Mouse (Mus musculus) lung, postnatal 10 days (tissue): ENCODE results near the gene Lias.

Experiments
- DNase-seq: peaks from one replicate; pipeline ENCODE4 v3.0.0; 2021

Gene Lias

DNA sequence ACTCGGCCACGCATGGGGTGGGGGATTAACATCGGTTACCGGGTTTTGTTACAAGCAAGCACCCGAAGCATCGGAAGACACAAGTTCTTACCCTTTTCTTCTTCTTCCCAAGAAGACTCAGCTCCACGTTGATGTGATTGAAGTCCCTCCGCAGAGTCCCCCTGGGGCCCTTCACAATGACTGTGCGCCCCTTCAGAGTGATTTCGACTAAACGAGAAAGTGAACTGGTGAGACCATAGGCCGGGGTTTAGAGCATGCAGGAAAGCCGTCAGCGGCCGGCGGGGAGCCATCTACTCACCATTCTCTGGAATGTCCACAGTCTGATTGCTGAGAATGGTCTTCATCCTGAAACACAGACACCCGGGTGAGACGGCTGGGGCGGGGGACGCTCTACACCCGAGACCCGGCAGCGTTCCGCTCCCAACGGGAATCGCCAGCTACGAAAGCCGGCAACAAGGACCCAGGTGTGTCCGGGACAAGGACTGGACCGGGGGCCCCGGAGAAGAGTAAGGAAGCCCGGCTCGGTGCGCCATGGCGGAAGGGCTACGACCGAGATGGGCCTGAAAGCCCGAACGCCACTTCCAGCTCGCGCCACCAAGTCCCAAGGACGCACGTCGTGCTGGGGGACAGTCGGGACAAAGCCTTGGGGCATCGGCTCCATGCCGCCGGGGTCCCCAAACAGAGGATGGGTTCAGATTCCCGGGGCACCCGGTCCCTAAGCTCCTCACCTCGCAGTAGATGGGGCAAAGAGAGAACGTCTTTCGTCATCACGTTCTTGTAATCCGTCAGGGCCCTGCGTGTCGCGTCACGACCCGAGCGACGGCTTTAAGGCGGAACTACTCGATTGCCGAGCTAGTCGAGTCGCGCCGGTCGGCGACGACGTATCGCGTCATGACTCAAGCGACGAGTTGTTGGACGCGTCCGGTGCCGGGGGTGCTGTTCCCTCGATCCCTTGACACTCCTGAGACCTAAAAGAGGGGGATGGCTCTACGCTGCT lies at the start of gene Lias, which contains the start of gene Rpl9:
Gene Lias, plus strand, starts transcription at position 850 of the 997 bp plus-strand sequence.
Gene Rpl9, minus strand, starts transcription at position 797 of the 997 bp plus-strand sequence.
- DNase-seq: peak; percentile 99

DNA sequence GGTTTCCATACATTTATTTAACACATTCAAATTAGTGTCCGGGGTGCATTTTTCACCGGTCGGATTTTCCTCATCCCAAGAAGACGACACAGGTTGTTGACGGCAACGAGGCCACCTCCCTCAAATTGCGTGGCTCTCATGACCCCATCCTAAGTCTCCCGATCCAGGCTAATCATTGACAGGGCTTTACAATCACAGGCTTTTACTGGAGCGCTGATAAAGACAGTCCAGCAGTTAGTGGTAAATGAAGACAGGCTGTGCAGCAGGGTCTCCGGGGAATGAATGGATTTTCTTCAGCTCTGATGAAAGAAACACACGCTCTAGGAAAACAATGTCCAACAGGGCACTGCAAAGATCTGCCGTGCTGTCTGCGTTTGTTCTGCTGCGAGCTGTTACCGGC lies 43.1 kb upstream of the Lias start, which contains the start of gene Klb:
Gene Klb, plus strand, starts transcription at position 147 of the 400 bp plus-strand sequence.
- no peak for DNase-seq

DNA sequence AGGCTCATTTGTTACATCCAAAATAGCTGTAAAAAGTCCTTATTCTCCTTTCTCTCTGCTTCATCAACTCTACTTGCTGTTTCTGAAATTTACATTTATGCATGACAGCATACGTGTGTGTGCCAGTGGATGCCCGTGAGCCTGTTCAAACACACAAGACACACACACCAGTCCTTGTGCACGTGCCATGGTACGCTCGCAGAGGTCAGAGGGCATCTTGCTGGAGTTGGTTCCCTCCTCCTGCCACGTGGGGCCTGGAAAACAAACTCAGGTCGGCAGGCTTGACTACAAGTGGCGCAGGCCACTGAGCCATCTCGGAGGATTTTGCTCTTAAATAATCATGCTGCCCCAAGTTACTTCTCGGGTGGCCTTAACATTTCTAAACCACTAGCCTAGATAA lies 40.8 kb upstream of the Lias start:
- no peak for DNase-seq

DNA sequence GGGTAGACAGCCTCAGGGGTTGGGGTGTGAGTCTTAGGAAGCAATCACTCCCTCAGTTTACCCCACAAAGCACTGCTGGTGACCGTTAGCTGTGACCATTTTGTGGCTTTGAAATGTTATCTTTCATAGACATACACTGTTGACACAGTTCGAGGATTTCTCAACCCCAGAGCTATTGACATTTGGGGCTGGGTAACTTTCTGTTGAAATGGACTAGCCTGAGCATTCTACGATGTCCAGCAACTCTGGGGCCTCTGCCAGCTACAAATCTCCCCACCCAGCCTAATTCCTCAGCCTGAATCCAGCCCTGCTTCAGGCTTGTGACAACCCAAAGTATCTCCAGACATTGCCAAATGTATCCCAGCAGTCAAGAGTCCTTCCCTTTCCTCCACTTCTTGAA lies 37.2 kb upstream of the Lias start:
- DNase-seq: peak; percentile 5

DNA sequence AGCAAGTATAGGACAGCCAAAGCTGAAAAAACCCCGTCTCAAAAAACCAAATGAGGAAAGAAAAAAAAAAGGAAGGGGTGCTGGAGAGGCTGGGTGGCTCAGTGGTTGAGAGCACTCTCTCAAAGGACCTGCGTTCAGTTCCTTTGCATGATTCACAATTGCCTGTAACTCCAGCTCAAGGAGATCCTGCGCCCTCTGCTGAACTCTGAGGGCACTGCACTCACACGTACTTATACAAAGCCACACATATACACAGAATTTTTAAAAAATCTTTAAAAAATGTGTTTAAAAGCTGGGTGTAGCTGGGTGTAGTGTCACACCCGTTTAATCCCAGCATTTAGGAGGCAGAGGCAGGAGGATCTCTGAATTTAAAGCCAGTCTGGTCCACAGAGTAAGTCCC lies 36.3 kb upstream of the Lias start:
- DNase-seq: no peak

DNA sequence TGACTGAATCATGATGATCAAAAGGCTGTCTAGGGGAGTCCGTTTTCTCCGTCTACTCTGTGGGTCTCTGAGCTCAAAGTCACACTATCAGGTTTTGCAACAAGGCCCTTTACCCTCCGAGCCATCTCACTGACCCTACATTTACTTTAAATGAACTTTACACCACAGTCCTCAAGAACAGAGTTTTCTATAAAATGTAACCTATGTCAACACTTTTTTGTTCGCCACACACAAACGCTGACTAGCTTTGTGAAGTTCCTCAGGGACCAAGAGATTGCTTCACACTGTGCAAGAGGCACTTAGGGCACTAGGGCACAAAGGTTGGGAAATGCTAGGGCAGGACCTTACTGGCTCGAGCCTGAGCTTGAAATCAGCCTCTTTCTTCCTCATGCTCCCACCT lies 34.4 kb upstream of the Lias start:
- DNase-seq: peak; percentile 58

DNA sequence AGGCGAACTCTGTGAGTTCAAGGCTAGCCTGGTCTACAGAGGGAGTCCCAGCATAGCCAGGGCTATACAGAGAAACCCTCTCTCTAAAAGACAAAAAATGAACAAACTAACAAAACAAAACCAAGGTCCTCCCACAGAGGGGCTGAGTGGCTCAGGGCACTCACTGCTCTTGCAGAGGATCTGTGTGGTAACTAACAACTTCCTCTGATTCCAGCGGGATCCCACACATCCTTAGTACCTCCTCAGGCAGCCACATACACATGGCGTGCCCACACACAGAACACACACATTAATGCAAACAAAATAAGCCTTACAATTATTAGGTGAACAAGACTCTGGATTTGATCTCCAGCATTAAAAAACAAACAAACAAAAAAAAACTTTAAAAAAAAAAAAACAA lies 33.5 kb upstream of the Lias start:
- DNase-seq: no peak

DNA sequence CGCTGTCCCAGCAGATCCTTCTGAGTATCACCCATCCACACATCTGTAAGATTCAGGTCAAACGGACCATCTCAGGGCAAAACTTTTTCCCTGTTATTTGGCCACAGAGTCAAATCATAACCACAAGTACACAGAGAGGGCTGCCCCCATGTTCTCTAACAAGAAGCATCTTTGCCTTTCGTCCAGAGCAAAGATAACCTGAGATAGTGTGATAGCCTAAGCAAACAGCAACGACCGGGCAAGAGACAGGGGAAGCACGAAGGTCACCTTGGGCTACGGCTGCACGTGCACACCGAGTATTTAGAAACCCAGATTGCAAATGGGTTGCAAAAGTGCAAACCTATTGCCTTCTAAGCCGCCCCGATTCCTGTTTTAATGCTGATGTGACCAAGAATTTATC lies 23.5 kb upstream of the Lias start:
- DNase-seq: no peak

DNA sequence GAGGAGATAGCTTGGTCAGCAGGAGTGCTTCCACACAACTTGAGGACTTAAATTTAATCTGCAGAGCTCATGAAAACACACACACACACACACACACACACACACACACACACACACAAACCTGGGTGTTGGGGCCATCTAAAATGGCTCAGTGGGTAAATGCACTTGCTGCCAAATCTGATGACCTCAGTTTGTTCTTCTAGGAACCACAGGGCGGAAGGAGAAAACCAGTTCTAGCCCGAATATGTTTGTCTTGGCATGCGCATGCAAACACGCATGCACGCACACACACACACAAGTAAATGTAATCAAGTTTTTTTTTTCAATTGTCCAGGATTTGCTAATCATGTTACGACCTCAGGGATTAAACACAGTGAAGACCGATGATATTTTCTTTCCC lies 19.7 kb upstream of the Lias start:
- DNase-seq: no peak

DNA sequence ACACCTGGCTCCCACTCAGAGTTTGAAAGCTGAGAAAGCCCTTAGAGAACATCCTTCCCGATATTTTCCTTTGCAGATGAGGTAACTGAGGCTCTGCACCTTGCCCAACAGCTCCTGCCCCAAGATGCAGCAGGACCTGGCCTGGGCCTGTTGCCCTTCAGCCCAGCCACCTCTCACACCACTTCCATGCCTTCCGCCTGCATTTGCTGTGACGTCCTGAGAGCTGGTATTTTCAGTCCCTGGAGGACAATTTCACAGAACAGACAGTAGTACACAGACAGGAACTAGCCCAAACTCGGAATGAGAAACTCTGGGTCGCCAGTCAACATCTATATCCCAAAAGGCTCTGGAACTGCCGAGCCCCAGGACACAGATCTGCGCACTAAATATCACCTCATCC lies 16.6 kb upstream of the Lias start:
- no peak for DNase-seq

DNA sequence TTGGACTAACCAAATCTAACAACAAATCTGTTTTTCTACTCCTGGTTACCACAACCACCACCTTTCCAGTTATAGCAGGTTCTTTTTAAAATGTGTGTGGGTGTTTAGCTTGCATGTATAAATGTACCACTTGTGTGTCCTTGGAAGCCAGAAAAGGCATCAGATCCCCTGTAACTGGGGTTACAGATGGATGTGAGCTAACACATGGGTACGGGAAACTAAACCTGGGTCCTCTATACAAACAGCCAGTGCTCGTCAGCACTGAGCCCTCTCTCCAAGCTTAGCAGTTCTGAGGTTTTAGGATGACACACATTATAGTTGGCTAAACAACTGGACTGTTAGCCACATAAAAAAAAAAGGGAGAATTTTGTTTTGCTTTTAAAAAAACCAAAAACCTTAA lies 5.6 kb upstream of the Lias start:
- DNase-seq: no peak

DNA sequence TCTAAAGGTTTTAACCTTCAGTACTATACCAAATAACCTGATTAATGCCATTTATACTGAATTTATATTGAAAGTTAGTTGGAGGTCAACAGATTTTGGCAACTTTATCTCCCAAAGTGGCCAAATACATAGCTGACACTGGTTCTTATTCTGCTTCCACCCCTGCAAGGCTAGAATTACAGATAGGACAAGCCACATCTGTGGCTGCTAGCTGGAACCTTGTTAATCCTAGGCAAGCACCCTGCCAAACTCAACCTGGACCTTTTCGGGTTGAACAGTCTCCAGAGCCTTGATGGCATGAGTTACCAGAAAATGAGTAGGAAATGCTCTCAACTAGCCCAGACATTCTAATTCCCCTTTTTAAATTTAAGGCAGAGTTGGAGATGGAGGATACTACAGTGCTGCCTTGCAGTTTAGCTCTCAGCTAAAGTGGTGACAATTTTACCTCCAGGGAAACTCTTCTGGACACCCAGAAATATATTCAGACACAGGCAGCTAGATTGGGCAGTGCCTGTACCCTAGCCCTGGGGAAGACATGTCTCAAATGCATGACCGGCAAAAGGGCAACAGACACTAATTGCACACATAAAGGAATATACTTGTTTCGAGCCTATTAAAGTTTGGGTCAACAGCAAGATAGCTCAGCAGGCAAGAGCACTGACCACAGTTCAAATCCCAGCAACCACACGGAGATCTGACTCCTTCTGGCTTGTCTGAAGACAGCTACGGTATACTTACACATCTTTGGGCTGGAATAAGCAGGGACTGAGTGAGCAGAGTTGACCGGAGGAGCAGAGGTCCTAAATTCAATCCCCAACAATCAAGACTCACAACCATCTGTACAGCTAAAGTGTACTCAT lies 4.1 kb upstream of the Lias start:
- DNase-seq: no peak

DNA sequence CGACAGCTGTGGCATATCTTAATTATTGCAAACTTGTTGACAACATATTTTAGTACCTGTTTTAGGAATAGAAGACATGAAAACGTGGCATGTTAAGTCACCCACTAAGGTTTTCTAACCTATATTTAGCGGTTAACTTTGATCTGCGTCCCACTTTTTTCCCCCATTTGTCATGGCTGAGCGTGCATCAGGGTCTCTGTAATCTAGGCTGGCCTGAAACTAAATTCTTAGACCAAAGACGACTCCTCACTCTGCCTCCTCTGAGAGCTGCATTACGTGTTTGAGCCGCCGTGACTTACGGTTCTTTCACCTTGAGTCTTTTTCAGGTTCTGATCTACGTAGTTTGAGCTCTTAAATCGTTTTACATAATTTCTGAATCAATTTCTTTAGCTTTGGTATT lies 456 bp downstream of the Lias start:
- peak; percentile 10 for DNase-seq

DNA sequence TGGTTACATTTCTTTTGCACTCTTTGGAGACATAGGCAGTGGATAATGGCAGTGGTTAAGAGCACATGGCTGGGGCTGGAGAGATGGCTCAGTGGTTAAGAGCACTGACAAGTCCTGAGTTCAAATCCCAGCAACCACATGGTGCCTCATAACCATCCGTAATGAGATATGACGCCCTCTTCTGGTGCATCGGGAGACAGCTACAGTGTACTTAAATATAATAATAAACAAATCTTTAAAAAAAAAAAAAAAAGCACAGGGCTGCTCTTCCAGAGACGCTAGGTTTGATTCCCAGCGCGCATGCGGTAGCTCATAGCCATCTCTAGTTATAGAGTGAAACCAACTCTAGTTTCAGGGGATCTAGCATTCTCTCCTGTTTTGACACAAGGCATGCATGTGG lies 3.1 kb downstream of the Lias start:
- no peak for DNase-seq

DNA sequence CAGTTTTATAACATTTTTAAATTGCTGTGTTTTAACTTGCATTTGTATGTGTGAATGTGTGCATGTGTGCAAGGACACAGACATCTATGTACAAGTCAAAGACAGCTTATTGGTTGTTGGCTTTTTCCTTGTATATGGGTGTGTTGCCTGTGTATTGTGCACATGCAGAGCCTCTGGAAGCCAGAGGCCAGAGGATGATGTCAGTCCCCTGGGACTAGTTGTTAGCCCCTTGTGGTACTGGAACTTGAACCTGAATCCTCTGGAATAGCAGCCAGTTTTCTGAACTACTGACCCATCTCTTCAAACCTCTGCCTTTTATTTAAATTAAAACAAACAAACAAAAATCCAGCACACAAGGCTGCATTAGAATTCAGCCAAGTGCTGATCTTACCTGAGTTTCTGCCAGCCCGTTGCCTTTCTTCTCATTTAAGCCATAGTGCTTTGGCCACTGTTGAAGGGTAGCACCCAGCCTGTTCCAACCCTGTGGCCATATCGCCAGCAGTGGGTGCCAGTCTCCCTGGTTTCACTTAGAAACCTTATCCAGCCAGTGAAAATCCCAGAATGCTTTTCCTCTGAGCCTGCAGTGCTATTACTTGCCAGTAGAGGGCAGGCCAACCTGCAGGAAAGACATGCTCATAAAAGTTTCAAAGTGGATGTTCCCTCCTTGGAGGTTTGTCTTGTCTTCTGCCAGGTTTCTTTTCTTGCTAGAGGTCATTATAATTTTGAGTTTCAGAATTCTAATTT lies 10.1 kb downstream of the Lias start:
- DNase-seq: peak; percentile 91

DNA sequence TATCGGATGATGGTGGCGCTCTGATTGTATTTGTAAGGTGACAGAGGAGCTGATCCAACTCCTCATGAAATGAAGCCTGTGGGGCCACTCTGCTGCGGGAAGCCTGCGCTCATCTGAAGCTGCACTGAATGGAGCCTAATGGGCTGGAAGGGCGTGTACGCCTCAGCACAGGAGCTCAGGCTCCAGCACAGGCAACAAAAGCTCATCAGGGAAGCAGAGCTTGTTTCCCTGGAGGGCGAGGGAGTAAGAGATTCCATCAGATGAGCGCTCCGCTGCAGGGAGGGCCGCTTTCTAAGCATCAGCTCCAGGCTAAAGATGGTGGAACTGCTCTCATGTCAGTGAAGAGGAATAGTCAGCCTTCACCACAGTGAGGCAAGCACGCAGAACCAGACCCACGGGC lies 16.7 kb downstream of the Lias start:
- no peak for DNase-seq

DNA sequence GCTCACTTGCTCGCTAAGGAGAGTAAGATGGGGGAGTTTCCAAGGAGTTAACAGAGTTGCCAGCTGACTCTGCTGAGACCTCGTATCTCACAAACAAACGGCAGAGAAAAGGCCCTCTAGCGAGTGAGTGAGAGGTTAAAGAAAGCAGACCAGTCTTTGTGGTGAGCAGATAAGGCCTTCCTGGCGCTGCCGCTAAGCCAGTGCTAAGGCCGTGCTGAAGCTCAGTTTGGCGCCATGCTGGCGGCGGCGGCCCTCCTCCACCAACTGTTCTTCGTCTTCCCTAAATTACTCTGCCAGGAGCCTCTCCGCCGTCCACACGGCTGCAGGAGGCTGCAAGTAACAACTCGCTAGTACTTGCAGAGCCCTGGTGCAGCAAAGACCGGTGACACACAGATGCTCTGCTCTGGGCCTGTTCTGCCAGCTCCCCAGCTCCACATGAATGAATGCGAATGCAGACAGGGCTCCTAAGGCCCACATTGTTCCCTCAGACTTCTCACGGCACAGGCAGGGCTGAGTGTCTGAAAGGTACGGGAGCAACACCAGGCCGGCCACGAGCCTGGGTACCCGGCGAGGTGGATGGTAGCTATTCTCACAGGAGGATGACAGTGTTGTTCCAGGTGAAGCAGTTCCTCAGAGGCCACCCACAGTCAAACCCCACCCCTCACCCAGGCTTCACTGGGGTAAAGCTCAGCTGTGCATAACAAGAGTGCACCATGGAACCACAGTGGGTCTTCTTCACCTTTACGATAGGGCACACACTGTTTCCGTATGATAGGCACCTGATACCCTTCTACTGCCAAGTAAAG lies 24.6 kb downstream of the Lias start:
- DNase-seq: no peak

DNA sequence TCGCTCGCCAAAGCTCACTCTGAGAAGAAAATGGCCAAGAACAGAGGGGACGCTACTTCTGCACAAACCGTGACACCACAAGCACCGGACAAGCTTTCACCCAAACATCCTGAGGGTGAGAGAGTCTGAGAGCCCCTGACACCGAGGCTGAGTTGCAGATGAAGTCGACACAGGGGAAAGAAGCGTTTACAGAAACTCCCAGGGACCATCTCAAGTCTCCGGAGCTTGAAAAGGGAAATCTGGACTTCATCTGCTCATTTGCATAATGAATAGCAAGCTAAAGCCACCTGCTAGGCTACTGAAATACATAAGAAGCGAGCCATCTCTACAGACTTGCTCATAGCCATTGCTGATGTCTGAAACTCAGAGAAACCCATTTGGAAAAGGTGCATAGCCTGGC lies 27.8 kb downstream of the Lias start:
- DNase-seq: no peak

DNA sequence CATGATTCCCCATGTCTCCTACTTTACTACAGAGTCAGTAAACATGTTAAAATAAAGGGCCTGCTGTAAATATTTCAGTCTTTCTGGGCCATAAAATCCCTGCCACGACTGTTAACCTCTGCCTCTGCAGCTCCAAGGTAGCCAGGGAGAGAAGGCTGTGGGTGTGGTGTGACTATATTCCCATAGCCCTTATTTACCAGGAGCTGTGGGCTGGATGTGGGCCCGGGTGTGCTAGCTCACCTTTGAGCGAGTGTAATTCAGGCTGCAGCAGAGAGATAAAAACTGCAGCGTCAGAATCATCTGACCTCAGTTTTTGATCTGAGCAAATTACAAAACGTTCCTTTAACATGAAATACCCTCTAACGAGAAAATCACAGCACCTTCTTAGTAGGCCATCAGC lies 29.5 kb downstream of the Lias start:
- DNase-seq: no peak

DNA sequence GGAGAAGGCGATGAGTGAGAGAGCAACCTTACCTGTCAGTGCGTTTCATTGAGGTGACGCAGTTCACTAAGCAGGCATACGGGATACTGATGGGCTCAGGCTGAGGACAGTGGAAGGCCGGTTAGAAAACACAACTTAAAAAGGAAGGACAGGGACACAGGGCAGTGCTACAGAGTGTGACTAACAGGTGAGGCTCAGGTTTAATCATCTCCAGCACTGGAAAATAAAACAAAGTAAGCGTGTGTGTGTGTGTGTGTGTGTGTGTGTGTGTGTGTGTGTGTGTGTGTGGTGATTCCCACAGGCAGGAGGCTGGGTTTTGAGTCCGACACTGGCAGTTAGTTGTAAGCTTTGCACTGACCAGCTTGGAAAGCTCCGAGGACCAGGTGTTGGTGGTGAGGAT lies 31.5 kb downstream of the Lias start:
- DNase-seq: no peak

DNA sequence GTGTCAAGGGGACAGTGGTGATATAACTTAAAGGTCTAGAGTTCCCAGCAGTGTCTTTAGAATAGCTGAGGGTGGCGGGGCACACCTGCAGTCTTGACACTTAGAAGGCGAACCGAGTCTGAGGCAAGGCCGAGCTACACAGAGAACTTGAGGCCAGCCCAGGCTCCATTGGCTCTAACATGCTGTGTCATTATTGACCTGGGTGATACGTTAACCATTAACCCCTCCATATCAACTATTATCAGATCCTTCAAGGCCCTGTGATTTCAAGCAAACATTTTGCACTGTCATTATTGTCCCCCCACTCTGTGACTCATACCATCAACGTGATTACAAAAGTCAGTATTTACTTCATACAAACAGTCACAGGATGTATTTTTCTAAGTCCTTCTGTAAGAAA lies 32.9 kb downstream of the Lias start:
- no peak for DNase-seq

DNA sequence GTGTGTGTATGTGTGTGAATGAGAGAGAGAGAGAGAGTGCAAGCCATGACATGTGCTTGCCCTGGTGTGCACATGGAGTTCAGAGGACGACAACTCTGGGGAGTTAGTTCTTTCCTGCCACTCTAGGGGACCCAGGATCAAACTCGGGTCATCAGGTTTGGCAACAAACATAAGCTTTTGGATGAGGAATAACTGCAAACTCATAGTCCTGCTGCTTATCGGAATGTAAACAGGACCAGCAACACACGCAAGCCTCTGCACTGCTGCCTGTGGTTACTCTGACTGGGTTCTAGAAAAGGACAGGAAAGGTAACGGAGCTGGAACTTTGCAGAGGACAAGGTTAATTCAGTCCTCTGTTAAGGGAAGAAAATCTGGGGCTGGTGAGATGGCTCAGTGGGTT lies 34.0 kb downstream of the Lias start:
- DNase-seq: no peak
